Mouse (Mus musculus): ENCODE measurements around the gene Sall4. TPM values are rescaled to one million over a fixed set of nuclear protein-coding genes. Genes with fewer than 3 reads are reported as not detected.

Gene Sall4
- total RNA-seq (2021) = not detected

DNA sequence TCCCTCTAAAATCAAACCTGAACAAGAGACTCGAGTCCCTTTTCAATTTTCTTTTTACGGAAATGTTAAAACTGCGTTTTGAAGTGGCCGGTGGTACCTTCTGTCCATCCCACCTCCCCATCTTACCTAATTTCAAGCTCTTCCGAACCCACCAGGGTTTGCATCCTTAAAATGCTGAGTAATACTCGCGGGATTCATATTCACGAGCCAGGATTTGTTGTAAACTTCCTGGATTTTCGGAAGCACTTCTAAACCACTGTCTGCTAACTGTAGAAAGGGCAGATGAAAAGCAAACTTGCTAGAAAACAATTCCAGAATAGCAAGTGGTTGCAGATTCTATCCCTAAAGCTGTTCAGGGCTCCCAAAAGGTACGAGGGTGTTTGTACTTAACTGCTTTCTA is at the start of gene Sall4:
TSS of gene Sall4 (minus strand) at position 362 of the 400 bp plus-strand sequence.
- DNase-seq = no peak
- intact Hi-C loops (cut with DNase I) = loop anchor here (10.0 kb wide), 1 partner anchor 157 kb away; no protein-coding TSS in a partner anchor

DNA sequence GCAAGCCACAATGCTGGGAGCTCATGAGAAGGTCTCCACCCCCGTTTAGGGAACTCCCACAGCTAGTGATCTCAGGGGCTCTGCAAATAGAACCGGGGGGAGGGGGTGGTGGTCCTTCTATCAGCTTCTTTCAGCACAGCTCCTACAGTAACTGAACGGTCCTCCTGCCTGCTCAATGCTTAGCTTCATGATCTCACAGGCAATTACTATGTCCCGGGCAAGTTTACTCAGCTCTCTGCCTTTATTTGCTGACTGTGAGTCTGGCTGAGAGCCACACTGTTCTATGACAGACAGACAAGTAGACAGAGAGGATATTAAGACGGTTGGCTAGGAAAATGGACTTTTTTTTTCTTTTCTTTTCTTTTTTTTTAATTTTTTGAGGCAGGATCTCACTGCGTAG is 45.5 kb upstream of the Sall4 start:
- DNase-seq = no peak
- intact Hi-C loops (cut with DNase I) = no loop called here

DNA sequence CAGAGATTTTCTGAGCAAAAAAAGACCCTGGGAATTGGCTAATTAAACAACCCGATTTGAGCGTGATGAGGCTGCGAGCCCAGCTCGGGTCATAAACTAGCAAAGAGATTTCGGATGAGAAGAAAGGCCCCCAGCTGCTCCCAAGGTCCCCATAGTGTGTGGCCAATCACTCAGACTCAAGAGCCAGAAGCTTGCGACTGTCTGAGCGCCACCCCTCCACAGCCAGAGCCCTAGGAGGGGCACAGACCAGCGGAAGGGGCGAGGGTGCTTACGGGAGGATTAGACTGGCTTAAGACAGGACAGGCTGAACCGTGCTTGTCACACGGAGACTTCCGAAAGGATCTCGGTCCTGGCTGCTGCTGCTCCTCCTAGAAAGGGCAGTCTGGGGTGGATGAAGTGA is 42.2 kb upstream of the Sall4 start:
- peak; percentile 6 for DNase-seq
- intact Hi-C loops (cut with DNase I) = no loop called here

DNA sequence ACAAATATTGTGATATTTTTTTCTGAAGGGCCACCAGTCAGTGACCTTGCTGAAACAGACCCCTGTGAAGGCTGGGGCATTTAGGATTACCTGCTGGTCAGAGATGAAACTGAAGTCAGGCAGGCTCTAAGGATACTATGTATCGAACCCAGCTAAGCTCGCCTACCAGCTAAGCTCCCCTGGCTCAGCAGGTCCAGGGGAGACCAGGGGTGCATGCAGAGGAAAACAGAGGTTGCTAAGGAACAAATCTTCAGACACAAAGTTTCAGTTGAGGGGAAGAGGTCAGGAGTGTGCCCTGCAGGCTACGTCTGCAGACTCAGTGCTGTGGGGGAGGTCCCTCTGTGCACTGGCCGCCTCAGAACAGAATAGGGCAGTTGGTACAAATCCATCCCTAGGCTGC is 39.9 kb upstream of the Sall4 start:
- intact Hi-C loops (cut with DNase I) = no loop called here
- DNase-seq = no peak

DNA sequence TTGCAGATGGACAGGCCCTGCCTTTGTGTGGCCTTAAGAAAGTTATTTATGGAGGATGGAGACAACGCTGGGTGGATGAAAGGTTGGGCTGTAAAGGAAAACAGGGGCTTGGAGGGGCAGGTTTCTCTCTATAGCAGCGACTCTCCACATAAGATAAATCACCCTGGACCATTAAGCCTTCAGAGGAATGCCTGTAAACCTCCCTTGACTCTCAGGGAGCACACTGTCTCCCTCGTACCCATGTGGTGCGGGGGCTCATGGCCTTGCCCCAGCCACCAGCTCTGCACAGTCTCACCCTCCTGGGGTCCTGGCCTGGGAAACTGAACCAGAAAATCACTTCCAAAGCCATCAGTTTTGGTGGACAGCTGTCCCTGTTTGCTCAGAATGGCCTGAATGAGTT is 36.1 kb upstream of the Sall4 start:
- DNase-seq = no peak
- intact Hi-C loops (cut with DNase I) = no loop called here

DNA sequence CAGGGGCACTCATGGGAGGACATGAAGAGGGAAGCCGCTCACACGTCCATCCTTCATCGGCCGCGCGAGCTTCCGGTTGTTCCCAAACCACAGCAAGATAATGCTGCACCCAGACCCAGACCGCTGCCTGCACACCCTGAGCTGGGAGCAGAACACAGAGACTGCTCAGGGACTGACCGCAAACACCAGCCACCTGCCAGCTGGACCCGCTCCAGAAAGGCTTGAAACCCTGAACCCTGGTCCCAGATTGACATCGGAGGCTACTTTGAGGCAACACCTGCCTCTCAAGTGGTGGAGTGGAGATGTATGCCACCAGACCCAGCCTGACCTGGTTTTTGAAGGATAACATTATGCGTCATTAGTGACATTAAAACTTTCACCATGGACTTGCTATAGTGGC is 31.6 kb upstream of the Sall4 start:
- no peak for DNase-seq
- intact Hi-C loops (cut with DNase I) = no loop called here

DNA sequence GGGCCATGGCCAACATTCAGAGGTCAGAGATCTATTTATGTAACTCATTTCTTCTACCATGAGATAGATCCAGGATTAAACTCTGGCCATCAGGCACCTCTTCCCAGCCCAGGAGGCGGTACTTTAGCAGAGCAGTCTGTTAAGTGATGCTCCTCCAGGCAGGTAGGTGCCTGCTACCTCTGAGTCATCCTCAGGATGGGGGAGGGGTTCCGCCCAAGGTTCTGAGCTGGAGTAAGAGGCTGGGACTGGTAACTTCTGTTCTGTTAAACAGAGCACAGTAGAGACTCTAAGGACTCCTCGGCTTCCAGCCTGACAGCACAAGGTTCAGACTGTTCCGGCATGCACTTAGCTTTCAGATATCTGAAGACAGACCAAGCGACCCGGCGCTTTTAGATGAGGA is 31.2 kb upstream of the Sall4 start:
- DNase-seq = no peak
- intact Hi-C loops (cut with DNase I) = no loop called here

DNA sequence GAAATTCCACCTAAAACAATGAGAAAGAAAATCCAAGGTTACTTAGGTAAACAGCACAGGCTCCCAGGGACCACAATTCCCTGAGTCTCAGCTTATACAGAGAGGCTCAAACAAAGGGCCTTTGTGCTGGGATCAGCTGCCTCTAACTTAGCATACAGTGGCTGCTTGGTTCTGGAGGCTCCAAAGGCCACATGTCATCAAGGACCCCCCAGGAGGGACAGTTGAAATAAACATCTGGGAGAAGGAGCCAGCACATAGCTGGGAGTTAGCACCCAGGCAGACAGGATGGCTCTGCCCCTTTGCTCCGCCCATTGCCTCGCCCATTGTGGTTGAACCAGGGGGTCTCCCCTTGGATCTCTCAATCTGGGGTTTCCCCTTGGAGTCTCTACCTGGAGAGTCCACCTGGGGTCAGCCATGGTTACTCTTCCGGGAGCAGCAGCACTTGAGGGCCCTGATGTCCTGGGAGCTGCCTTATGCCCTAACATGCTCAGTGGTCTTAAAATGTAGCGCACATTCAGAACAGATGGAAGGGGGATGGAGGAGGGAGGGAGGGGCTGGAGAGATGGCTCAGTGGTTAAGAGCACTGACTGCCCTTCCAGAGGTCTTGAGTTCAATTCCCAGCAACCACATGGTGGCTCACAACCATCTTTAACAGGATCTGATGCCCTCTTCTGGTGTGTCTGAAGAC is 23.5 kb upstream of the Sall4 start:
- no peak for DNase-seq
- intact Hi-C loops (cut with DNase I) = no loop called here

DNA sequence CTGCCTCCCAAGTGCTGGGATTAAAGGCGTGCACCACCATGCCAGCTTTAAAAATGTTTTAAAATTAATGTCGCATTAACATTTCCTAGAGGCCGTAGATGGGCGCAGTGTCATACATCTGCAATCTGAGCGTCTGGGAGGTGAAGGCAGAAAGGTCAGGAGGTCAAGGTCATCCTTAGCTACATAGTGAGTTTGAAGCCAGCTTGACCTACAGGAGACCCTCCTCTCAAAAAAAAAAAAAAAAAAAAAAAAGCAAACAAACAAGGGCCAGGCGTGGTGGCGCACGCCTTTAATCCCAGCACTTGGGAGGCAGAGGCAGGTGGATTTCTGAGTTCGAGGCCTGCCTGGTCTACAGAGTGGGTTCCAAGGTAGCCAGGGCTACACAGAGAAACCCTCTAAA is 18.4 kb upstream of the Sall4 start:
- DNase-seq = no peak
- intact Hi-C loops (cut with DNase I) = no loop called here

DNA sequence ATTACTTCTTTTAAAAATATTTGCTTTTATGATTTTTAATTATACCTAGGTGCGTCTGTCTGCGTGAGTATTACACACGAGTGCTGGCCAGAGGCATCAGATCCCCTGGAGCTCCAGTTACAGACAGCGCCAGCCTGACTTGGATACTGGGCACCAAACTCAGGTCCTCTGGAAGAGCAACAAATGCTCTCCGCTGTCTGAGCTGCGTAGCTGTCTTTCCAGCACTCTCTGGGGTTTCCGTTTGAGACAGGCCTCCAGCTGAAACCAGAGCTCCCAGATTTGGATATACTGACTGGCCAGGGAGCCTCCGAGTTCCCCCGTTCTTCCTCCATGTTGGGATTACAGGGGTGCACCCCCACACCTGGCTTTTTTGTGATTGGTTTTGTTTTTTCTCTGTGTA is 12.9 kb upstream of the Sall4 start:
- intact Hi-C loops (cut with DNase I) = no loop called here

DNA sequence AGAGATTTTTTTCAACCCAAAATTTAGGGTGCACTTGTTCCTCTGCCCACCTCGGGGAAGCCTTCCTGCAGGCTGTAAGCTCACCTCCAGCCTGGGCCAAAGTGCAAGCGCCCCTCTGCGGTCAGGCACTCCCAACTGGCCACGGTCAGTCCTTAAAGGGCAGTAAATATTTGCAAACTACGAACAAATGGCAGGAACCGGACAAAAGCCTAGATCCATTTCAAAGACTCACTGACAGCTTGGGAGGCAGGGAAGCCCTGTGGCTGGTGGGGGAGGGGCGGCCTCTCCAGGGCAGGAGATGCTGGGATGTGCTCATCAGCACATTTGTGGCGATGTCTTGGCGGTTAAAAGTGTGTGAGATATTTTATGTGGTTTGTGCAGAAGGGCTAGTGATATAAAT is 12.3 kb upstream of the Sall4 start:
- peak; percentile 27 for DNase-seq
- intact Hi-C loops (cut with DNase I) = no loop called here

More for the DNA sequence above, 12.9 kb upstream of the Sall4 start:
- DNase-seq = no peak

DNA sequence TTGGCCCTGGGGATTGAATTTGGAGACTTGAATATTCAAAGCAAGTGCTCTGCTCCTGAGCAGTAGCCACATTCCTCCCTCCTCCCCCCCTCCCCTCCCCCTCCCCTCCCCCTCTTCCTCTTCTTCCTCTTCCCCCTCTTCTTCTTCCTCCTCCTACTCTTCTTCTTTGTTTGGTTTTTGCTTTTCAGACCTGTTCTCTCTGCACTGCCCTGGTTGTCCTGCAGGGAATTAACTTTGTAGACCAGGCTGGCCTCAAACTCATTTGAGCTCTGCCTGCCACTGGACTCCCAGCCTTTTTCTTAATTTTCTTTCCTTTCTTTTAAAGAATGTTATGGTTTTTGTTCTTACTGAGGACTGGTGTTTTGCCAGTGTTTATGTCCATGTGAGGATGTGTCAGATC is 9.7 kb upstream of the Sall4 start:
- intact Hi-C loops (cut with DNase I) = no loop called here
- DNase-seq = no peak

DNA sequence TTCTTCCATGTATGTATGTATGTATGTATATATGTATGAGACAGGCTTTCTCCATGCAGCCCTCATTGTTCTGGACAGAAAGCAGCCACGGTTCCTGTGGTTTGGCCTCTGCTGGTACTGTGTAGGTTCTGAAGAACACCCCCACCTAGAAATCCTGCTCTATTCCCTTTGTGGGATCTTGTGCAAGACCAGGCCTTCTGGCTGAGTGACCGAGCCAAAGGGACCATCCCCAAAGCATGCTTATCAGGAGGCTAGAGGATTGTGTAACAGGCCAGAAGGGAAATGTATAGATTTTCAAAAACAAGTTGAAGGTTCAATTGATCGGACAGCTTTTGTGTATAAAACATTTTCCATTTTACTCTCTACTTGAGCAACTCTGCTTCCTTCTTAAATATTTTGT is 8.5 kb upstream of the Sall4 start:
- DNase-seq = no peak
- intact Hi-C loops (cut with DNase I) = no loop called here

DNA sequence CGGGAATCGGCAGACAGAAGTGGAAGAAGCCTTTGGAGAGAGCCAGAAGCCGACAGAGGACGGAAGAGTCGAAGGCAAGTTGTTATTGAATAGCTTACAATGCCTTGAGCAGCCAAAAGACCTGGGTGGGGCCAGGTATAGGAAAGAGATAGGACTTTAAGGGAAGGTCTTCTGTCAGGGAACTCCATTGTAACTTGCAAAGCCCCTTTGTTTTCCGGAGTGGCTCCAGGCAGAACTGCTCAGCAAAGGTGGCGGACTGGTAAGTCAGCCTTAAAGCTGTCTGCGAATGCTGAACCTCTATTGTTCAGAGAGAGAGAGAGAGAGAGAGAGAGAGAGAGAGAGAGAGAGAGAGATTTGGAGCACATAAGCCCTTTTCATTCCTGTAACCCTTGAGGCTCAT is 1.5 kb upstream of the Sall4 start:
- intact Hi-C loops (cut with DNase I) = loop anchor here (10.0 kb wide), 1 partner anchor 156 kb away; no protein-coding TSS in a partner anchor
- no peak for DNase-seq

DNA sequence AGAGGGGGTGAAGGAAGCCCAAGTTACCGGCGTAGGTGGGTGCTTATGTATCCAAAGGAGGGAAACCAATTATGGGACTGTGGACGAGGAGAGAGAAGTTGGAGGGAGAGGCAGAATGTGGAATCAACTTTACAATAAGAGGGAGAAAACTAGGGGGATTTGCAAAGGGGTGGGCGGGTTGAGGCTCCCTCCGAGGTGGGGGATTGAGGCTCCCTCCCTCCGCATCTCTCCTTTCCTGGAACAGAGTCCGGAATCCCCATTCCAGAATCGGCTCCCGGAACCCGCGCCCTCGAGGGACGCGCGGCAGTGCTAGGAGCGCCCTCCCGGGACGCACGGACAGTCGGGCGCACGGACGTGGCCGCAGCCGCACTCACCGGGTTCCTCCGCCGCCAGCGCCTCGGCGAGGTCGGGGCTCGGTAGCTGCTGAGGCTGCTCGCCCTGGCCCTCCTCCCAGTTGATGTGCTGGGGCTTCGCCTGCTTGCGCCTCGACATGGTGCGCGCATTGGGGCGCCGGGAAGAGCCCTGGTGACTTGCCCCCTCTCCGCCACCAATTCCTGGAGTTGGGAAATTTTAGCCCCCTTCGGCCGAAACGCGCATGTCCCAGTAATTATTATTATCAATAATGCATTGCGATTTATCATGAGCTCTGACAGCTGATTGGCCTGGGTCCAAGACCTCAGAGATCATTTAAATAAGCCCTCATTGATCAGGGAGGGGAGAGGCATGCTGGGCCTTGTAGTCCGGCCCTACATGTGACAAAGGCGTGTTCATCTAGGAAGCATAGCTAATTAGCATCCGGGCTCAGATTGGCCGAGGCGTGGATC is 993 bp downstream of the Sall4 start:
- intact Hi-C loops (cut with DNase I) = loop anchor here (10.0 kb wide), 1 partner anchor 158 kb away; no protein-coding TSS in a partner anchor
- DNase-seq = peak; percentile 34

DNA sequence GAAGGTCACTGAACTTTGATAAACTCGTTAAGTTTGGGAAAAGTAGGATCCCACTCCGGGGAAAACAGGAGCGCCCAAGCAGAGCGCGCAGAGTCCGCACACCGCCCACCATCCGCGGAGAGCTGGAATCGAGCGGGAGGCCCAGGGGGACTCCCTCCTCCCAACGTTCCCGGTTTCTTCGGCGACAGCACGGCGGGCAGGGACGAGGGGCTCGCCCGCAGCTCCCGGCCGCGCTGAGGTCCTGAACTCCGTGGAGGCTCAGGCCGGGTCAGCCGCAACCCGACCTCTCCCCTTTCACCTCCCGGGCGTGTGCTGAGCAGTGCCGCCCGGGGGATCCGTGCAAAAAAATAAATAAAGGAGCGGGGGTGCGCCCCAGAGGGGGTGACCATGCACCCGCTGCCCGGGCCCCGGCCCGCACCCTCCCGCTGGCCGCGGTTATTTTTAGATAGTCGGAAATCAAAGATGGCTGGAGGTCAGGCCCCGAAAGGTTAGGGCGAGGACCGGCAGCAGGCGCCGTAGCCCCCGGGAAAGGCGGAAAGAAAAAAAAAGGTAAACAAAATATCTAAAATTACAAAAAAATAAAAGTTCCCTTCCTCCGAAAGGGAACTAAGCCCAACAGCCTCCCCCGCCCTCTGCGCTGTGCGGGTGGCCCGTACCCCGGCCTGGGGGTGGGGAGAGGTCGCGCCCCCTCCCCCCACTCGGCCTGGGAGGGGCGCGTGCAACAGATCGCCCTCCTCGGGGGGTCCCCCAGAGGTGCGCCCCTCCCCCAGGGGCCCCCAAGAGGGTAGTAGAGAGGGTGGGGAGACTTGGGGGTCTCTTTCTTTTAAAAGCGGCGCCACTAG is 1.8 kb downstream of the Sall4 start:
- intact Hi-C loops (cut with DNase I) = loop anchor here (10.0 kb wide), 1 partner anchor 159 kb away; no protein-coding TSS in a partner anchor
- DNase-seq = no peak

DNA sequence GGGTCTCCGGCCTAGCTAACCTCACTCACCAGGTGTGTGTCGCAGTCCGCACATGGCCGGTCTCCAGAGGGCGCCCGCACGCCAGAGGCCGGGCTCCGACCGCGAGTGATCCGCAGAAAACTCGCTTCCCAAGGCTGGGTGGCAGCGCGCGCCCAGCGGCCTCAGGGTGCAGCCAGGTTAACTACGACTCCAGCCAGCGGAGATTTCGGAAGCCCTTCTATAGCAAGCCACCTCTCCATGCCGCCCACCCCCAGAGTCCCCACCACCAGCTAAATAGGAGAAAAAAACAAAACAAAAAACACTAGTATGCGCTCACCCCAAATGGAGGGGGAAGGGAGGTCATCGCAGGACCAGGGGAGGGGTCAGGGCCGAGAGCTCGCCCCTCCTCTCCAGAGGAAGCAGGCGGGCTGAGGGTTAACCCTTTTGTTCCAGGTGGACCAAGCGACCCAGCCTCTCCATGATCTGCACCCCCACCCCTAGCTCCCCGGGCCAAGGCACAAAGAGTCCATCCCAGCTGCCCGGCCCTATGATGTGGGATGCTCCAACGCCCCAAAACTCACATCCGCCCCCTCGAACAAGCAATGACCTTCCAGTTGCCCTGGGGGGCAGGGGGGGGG is 2.6 kb downstream of the Sall4 start:
- intact Hi-C loops (cut with DNase I) = loop anchor here (10.0 kb wide), 1 partner anchor 160 kb away; no protein-coding TSS in a partner anchor
- peak; percentile 57 for DNase-seq

DNA sequence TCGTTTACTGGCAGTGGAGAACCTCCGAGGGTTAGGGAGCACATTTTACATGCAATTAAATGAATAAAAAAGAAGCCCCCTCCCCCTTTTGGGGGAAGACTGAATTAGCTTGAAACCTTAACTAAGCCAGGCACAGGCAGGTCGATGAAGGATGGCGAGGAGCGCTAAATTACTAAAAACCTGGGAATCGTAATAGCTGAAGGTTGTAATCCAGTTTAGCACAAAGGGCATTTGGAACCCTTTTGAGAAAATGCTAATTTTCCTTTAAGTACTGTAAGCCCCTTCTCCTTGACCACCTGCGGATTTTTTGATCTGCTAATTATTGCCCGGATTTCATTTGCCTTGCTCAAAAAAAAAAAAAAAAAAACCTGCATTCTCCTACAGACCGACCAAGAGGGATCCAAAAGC is 3.3 kb downstream of the Sall4 start:
- no peak for DNase-seq
- intact Hi-C loops (cut with DNase I) = loop anchor here (10.0 kb wide), 1 partner anchor 160 kb away; no protein-coding TSS in a partner anchor

DNA sequence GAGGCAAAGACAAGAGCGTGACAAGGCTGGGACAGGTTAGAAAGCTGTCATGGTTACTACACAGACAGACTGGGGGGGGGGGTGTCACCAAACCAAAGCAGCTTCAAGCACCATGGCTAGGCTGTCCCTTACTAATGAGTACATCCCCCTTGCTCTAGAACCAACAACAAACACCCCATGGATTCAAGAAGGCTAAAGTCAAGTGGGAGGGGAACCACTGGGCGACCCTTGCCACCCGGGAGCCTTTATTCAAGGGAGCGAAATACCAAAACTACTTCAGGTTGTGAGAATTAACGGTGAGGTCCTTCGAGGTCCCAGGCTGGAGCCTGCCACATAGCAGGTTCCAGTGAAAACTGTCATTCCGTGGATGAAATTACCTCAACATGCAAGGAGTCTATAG is 4.0 kb downstream of the Sall4 start:
- no peak for DNase-seq
- intact Hi-C loops (cut with DNase I) = loop anchor here (10.0 kb wide), 1 partner anchor 161 kb away; no protein-coding TSS in a partner anchor

DNA sequence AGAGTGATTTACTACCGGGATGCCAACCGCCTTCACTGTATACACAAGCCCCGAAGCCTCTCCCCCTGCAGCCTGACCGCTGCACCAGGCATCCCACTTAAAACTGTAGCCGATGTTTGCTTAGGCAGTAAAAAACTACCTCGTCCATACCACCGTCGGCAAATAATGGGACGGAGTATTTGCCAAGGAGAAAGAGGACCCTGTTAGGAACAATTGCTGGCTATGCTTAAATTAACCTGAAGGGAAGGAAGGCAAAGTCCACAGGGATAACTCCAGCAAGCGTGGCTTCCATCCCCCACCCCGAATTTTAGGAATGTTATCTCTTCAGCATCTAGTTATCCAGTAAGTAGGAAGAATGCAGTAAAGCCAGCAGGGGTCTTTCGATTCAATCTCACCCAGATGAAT is 5.3 kb downstream of the Sall4 start:
- no peak for DNase-seq
- intact Hi-C loops (cut with DNase I) = loop anchor here (10.0 kb wide), 1 partner anchor 162 kb away; no protein-coding TSS in a partner anchor

Measured in left cerebral cortex, postnatal 4 days (tissue).